Mouse (Mus musculus) cortical plate, adult 2 months (tissue): ENCODE measurements around the gene Syt3.

Experiments
- CTCF ChIP-seq: fragments of 200-500 bp; IDR thresholded peaks from 2 replicates; pipeline ENCODE4 v1.5.1; 2011; ENCODE audit warnings: mild to moderate bottlenecking, control low read depth, low read length; ENCODE audit not compliant: insufficient read depth; ENCODE audit errors: extremely low read depth
- POLR2A ChIP-seq: fragments of 200-500 bp; IDR thresholded peaks from 2 replicates; pipeline ENCODE4 v1.6.1; 2011; ENCODE audit warnings: mild to moderate bottlenecking, low read length, control low read depth; ENCODE audit not compliant: insufficient read depth; ENCODE audit errors: extremely low read depth

GRCm38 (mm10) chr7:44428968-44429521 lies 45.1 kb downstream of the Syt3 start, which contains the start of gene Lrrc4b:
- TF ChIP-seq CTCF: no peak
- TF ChIP-seq POLR2A: no peak
